Mouse (Mus musculus): ENCODE results near the gene Wwox. TPM values are rescaled to one million over a fixed set of nuclear protein-coding genes. Genes with fewer than 3 reads are reported as not detected.

Gene Wwox
- polyA plus RNA-seq, 2 experiments, result 2.5 to 2.6 TPM

- no peak overlapping the region for H3K4me2 ChIP-seq (ENCODE audit: low read depth)
- 24% methylated on average over 9 of the region's 9 CpGs for WGBS (ENCODE audit: insufficient replicate concordance)
- H3K9ac ChIP-seq (replicated peaks), result no peak overlapping the region
- H3K27me3 ChIP-seq (ENCODE audit: control insufficient read depth, insufficient read depth, low read length), result no peaks in the 10 kb centered on the region
- ATAC-seq (ENCODE audit: insufficient read depth), result no peak
- no peaks in the 10 kb centered on the region for H3K36me3 ChIP-seq (replicated peaks; ENCODE audit: control insufficient read depth, insufficient read depth, low read depth)
- no peak overlapping the region for H3K27ac ChIP-seq
- peak; percentile 17 to 42 (median 41) for DNase-seq (ENCODE audit: low read depth in 3 of 3, low spot score in 3 of 3)
- H3K4me1 ChIP-seq (replicated peaks; ENCODE audit: control insufficient read depth in 2 of 2, insufficient read depth in 2 of 2, low read length in 1 of 2), result no peaks in the 10 kb centered on the region
- peak; percentile 78 for TF ChIP-seq CTCF (IDR thresholded peaks at IDR 0.05; ENCODE audit: low read depth)
- no peak for TF ChIP-seq EP300 (IDR thresholded peaks at IDR 0.05; ENCODE audit: low read depth)
- H3K4me3 ChIP-seq (ENCODE audit: insufficient read depth in 1 of 2, low read depth in 2 of 2, low read length in 2 of 2), result no peak overlapping the region
- no peaks in the 10 kb centered on the region for H3K9me3 ChIP-seq (ENCODE audit: control insufficient read depth, low read length)
These were observed 13.3 kb downstream of the Wwox start for GRCm38 (mm10) chr8:114452781-114453221.

- TF ChIP-seq CTCF (IDR thresholded peaks at IDR 0.05; ENCODE audit: low read depth) (no peak), EP300 (IDR thresholded peaks at IDR 0.05; ENCODE audit: low read depth) (no peak)
- Histone ChIP-seq H3K4me3 (ENCODE audit: insufficient read depth in 1 of 2, low read depth in 2 of 2, low read length in 2 of 2) (no peak overlapping the region), H3K4me2 (ENCODE audit: low read depth) (no peak overlapping the region), H3K9me3 (ENCODE audit: control insufficient read depth, low read length) (no peaks in the 10 kb centered on the region), H3K36me3 (replicated peaks; ENCODE audit: control insufficient read depth, insufficient read depth, low read depth) (no peaks in the 10 kb centered on the region), H3K27me3 (ENCODE audit: control insufficient read depth, insufficient read depth, low read length) (no peaks in the 10 kb centered on the region), H3K27ac (no peak overlapping the region), H3K9ac (replicated peaks) (no peak overlapping the region), H3K4me1 (replicated peaks; ENCODE audit: control insufficient read depth in 2 of 2, insufficient read depth in 2 of 2, low read length in 1 of 2) (no peaks in the 10 kb centered on the region)
- ATAC-seq (ENCODE audit: insufficient read depth), result no peak
- DNase-seq (ENCODE audit: low read depth in 3 of 3, low spot score in 3 of 3), result no peak
- 77% methylated on average over 8 of the region's 8 CpGs for WGBS (ENCODE audit: insufficient replicate concordance)
These were observed 15.8 kb downstream of the Wwox start for GRCm38 (mm10) chr8:114455302-114455701.

- TF ChIP-seq CTCF (IDR thresholded peaks at IDR 0.05; ENCODE audit: low read depth) (no peak), EP300 (IDR thresholded peaks at IDR 0.05; ENCODE audit: low read depth) (no peak)
- Histone ChIP-seq H3K9me3 (ENCODE audit: control insufficient read depth, low read length) (no peaks in the 10 kb centered on the region), H3K4me2 (ENCODE audit: low read depth) (no peak overlapping the region), H3K36me3 (replicated peaks; ENCODE audit: control insufficient read depth, insufficient read depth, low read depth) (no peaks in the 10 kb centered on the region), H3K27me3 (ENCODE audit: control insufficient read depth, insufficient read depth, low read length) (no peaks in the 10 kb centered on the region), H3K9ac (replicated peaks) (no peak overlapping the region), H3K4me1 (replicated peaks; ENCODE audit: control insufficient read depth in 2 of 2, insufficient read depth in 2 of 2, low read length in 1 of 2) (no peaks in the 10 kb centered on the region), H3K27ac (no peak overlapping the region), H3K4me3 (ENCODE audit: insufficient read depth in 1 of 2, low read depth in 2 of 2, low read length in 2 of 2) (no peak overlapping the region)
- DNase-seq (ENCODE audit: low read depth in 3 of 3, low spot score in 3 of 3) (no peak), ATAC-seq (ENCODE audit: insufficient read depth) (no peak)
- WGBS (ENCODE audit: insufficient replicate concordance), result 68% methylated on average over 15 of the region's 15 CpGs
These were observed 16.5 kb downstream of the Wwox start for GRCm38 (mm10) chr8:114455953-114456352.

- WGBS (ENCODE audit: insufficient replicate concordance), result 76% methylated on average over 25 of the region's 25 CpGs
- ATAC-seq (ENCODE audit: insufficient read depth) (no peak), DNase-seq (ENCODE audit: low read depth in 3 of 3, low spot score in 3 of 3) (no peak)
These were observed 18.8 kb downstream of the Wwox start for GRCm38 (mm10) chr8:114458113-114458784.

GRCm38 (mm10) chr8:114460600-114460999 lies 21.1 kb downstream of the Wwox start:
- 52% methylated on average over 5 of the region's 5 CpGs for WGBS (ENCODE audit: insufficient replicate concordance)
- Histone ChIP-seq H3K9me3 (ENCODE audit: control insufficient read depth, low read length) (no peaks in the 10 kb centered on the region), H3K36me3 (replicated peaks; ENCODE audit: control insufficient read depth, insufficient read depth, low read depth) (no peaks in the 10 kb centered on the region), H3K4me1 (replicated peaks; ENCODE audit: control insufficient read depth in 2 of 2, insufficient read depth in 2 of 2, low read length in 1 of 2) (no peaks in the 10 kb centered on the region), H3K9ac (replicated peaks) (no peak overlapping the region), H3K27ac (no peak overlapping the region), H3K4me2 (ENCODE audit: low read depth) (no peak overlapping the region), H3K4me3 (ENCODE audit: insufficient read depth in 1 of 2, low read depth in 2 of 2, low read length in 2 of 2) (no peak overlapping the region), H3K27me3 (ENCODE audit: control insufficient read depth, insufficient read depth, low read length) (no peaks in the 10 kb centered on the region)
- DNase-seq (ENCODE audit: low read depth in 3 of 3, low spot score in 3 of 3) (no peak), ATAC-seq (ENCODE audit: insufficient read depth) (no peak)
- TF ChIP-seq CTCF (IDR thresholded peaks at IDR 0.05; ENCODE audit: low read depth) (peak; percentile 58), EP300 (IDR thresholded peaks at IDR 0.05; ENCODE audit: low read depth) (no peak)

More at GRCm38 (mm10) chr8:114458113-114458784, 18.8 kb downstream of the Wwox start:
- H3K4me3 ChIP-seq (ENCODE audit: insufficient read depth in 1 of 2, low read depth in 2 of 2, low read length in 2 of 2), result no peak overlapping the region
- H3K9ac ChIP-seq (replicated peaks), result no peak overlapping the region
- no peak overlapping the region for H3K27ac ChIP-seq
- no peaks in the 10 kb centered on the region for H3K4me1 ChIP-seq (replicated peaks; ENCODE audit: control insufficient read depth in 2 of 2, insufficient read depth in 2 of 2, low read length in 1 of 2)
- no peaks in the 10 kb centered on the region for H3K27me3 ChIP-seq (ENCODE audit: control insufficient read depth, insufficient read depth, low read length)
- TF ChIP-seq EP300 (IDR thresholded peaks at IDR 0.05; ENCODE audit: low read depth) (no peak), CTCF (IDR thresholded peaks at IDR 0.05; ENCODE audit: low read depth) (no peak)
- H3K4me2 ChIP-seq (ENCODE audit: low read depth), result no peak overlapping the region
- no peaks in the 10 kb centered on the region for H3K36me3 ChIP-seq (replicated peaks; ENCODE audit: control insufficient read depth, insufficient read depth, low read depth)
- H3K9me3 ChIP-seq (ENCODE audit: control insufficient read depth, low read length), result no peaks in the 10 kb centered on the region

All from liver, embryonic 14.5 days (tissue).